Mouse (Mus musculus): ENCODE measurements around the gene Adamts8.

DNA sequence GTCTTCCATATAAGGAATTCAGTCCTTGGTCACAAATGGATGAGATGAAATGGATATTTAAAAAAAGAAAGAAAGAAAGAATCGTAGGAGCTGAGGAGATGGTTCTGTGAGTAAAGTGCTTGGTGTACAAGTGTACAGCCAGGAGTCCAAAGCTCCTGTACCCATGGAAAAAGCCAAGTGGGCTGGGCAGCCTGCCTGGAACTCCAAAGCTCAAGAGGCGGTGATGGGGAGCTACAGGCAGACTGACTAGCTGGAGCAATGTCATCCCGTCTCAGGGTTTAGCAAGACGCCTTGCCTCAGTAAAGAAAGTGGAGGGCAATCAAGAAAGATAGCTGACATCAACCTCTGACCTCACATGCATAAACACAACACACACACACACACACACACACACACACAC lies 21.4 kb downstream of the Adamts8 start:
- no peak for TF ChIP-seq CTCF (IDR thresholded peaks at IDR 0.05; ENCODE audit: control insufficient read depth, insufficient read depth, insufficient read length)
- no peak for TF ChIP-seq CEBPB (IDR thresholded peaks at IDR 0.05; ENCODE audit: low read depth)
- TF ChIP-seq MAX (IDR thresholded peaks at IDR 0.05) = no peak
- TF ChIP-seq MYOD1 (IDR thresholded peaks at IDR 0.05; ENCODE audit: control insufficient read depth, insufficient read length, low read depth) = no peak
- TF ChIP-seq USF1 (IDR thresholded peaks at IDR 0.05; ENCODE audit: low read depth) = no peak
- TF ChIP-seq MYOG (IDR thresholded peaks at IDR 0.05; ENCODE audit: control insufficient read depth, extremely low read depth, insufficient read length) = no peak
- no peak for TF ChIP-seq FOSL1 (IDR thresholded peaks at IDR 0.05; ENCODE audit: insufficient read depth, low read length, poor library complexity, severe bottlenecking)
